In the genomic region with DNA sequence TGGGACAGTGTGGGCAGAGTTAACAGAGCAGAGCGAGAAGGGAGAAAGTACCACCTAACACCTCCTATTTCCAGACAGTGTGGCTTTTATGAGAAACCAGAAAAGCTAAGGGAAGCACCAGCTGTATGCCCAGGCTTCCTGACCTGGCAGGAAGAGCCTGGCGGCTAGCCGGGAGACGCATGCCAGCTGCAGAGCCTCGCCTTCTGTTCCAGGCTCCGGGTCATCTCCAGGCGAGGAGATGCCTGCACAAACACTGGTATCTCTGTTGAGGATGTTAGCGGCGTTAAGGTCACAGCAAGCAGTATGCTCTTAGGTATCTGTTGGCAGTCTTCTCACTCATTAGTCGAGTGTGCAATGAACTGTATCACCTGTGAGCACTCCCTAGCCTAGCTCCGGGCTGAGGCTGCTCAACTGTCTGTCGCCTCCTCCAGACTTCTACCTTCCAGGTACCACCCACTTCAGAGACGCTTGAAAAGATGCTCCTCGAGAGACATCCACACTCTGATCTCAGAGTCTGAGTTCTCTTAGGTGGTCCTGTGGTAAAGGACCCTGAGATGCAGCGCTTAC, we compare ENCODE assay signal across 12 mouse cellular contexts. TPM values are rescaled to one million over a fixed set of nuclear protein-coding genes. Genes with fewer than 3 reads are reported as not detected.
DNase-seq lines count a peak whose midpoint lies in the region; ATAC-seq lines count a peak whose summit lies in the region.
"Had no signal": no experiment of that assay in that cellular context is flagged by ENCODE, and none has a peak within 500 bp of the region (broad histone marks: within the 10 kb centered on the region; RNA-seq: fewer than 3 reads in every experiment).

No protein-coding gene starts in this region.

- ATAC-seq in erythroid progenitor cell, adult 5-6 weeks (replicated peaks; ENCODE audit: low FRiP score, poor library complexity, severe bottlenecking): no peak
- ATAC-seq: intestine, embryonic 15.5 days; lung, postnatal 0 days; midbrain, embryonic 15.5 days had no signal

- DNase-seq in adrenal gland, postnatal 14 days: peak; percentile 56
- DNase-seq in adrenal gland, adult 8-10 months: no peak
- DNase-seq in Muller cell, postnatal 12 days (ENCODE audit: inconsistent ontology term): peak; percentile 41
- DNase-seq in cerebellum, postnatal 14 days: peak; percentile 84 to 90
- DNase-seq in kidney, adult 9 months: peak; percentile 54
- no peak for DNase-seq in thymus, postnatal 36 days
- no peak for DNase-seq in urinary bladder, postnatal 4 days (ENCODE audit: low spot score in 2 of 2)
- DNase-seq: thymus, postnatal 4 days had no signal

RNA-seq across cellular contexts. Expression of a gene that starts 27.7 kb away (rescaled TPM):
- total RNA-seq in adrenal gland, postnatal 14 days (2021): 16.4 and 69.4 TPM in 2 replicates
- 1 to 10 TPM; 4.9 to 9.5 (median 7.8) TPM for total RNA-seq in adrenal gland, adult 8-10 months (2022)
- 4.0 TPM in 1 of 2 replicates, not detected in the other for total RNA-seq in erythroid progenitor cell, adult 5-6 weeks (2015; ENCODE audit: low replicate concordance)
- total RNA-seq in erythroid progenitor cell, adult 5-6 weeks (2017; ENCODE audit: low replicate concordance): not detected in 2 replicates

RNA-seq across cellular contexts. Expression of a gene that starts 30.8 kb away (rescaled TPM):
- 38.8 and 48.3 TPM in 2 replicates for total RNA-seq in adrenal gland, postnatal 14 days (2021)
- 10 to 100 TPM; 46.6 to 87.7 (median 60.0) TPM for total RNA-seq in adrenal gland, adult 8-10 months (2022)
- total RNA-seq in erythroid progenitor cell, adult 5-6 weeks (2015; ENCODE audit: low replicate concordance): 5.8 and 7.1 TPM in 2 replicates
- 0.77 and 3.0 TPM in 2 replicates for total RNA-seq in erythroid progenitor cell, adult 5-6 weeks (2017; ENCODE audit: low replicate concordance)

Comparison
In these comparisons a context has a peak if more than half of its experiments do, and no peak if none do; other contexts are left out.
1. DNase-seq: peak in adrenal gland, postnatal 14 days (single experiment), Muller cell, postnatal 12 days (single experiment), cerebellum, postnatal 14 days (2 of 2) and kidney, adult 9 months (single experiment); none in adrenal gland, adult 8-10 months (single experiment), thymus, postnatal 36 days (0 of 2) and urinary bladder, postnatal 4 days (0 of 2).